ENCODE assay signal across 20 mouse cellular contexts in genomic region chr4:44310911-44311310, GRCm38 (mm10).
"Had no signal": no experiment of that assay in that cellular context is flagged by ENCODE, and none has a peak within 500 bp of the region (broad histone marks: within the 10 kb centered on the region; RNA-seq: fewer than 3 reads in every experiment).

No protein-coding gene starts in this region.

- ATAC-seq: liver, postnatal 0 days; lung, postnatal 0 days; midbrain, embryonic 15.5 days had no signal

- H3K27me3 ChIP-seq: limb, embryonic 12.5 days; limb, embryonic 15.5 days; midbrain, embryonic 12.5 days; midbrain, embryonic 15.5 days; neural tube, embryonic 12.5 days; neural tube, embryonic 15.5 days had no signal

- H3K9ac ChIP-seq: limb, embryonic 12.5 days; limb, embryonic 15.5 days; liver, embryonic 14.5 days; liver, postnatal 0 days; lung, embryonic 14.5 days; midbrain, embryonic 12.5 days; midbrain, embryonic 15.5 days; neural tube, embryonic 12.5 days; neural tube, embryonic 15.5 days had no signal

- H3K9me3 ChIP-seq: limb, embryonic 12.5 days; limb, embryonic 15.5 days; midbrain, embryonic 12.5 days; midbrain, embryonic 15.5 days; neural tube, embryonic 12.5 days; neural tube, embryonic 15.5 days had no signal

- H3K27ac ChIP-seq: layer of hippocampus, adult 2 months; limb, embryonic 12.5 days; limb, embryonic 15.5 days; liver, embryonic 14.5 days; macrophage; midbrain, embryonic 12.5 days; midbrain, embryonic 15.5 days; neural tube, embryonic 12.5 days; neural tube, embryonic 15.5 days had no signal

- H3K36me3 ChIP-seq: midbrain, embryonic 15.5 days; neural tube, embryonic 15.5 days had no signal

- H3K4me2 ChIP-seq: limb, embryonic 12.5 days; limb, embryonic 15.5 days; liver, embryonic 11.5 days; lung, embryonic 14.5 days; midbrain, embryonic 12.5 days; midbrain, embryonic 15.5 days; neural tube, embryonic 12.5 days; neural tube, embryonic 15.5 days had no signal

- H3K4me1 ChIP-seq: limb, embryonic 12.5 days; limb, embryonic 15.5 days; midbrain, embryonic 12.5 days; midbrain, embryonic 15.5 days; neural tube, embryonic 12.5 days; neural tube, embryonic 15.5 days had no signal

- H3K4me3 ChIP-seq: layer of hippocampus, adult 2 months; limb, embryonic 12.5 days; limb, embryonic 15.5 days; midbrain, embryonic 12.5 days; midbrain, embryonic 15.5 days; neural tube, embryonic 12.5 days; neural tube, embryonic 15.5 days had no signal

- DNase-seq: kidney, adult 9 months; kidney, postnatal 14 days; layer of hippocampus, adult 9-11 months; left cerebral cortex, postnatal 4 days; liver, postnatal 0 days; lung, embryonic 14.5 days; right cerebral cortex, postnatal 25 days; thymus, adult 18-20 months; thymus, postnatal 36 days had no signal
